Mouse (Mus musculus) R1 (cell line): ENCODE measurements around the gene Fut11.

ENCODE experiments used
- DNase-seq: peaks from one replicate; pipeline ENCODE4 v3.0.0-alpha.2; 2018; ENCODE audit warnings: low read depth, low spot score

Fut11 gene

DNA sequence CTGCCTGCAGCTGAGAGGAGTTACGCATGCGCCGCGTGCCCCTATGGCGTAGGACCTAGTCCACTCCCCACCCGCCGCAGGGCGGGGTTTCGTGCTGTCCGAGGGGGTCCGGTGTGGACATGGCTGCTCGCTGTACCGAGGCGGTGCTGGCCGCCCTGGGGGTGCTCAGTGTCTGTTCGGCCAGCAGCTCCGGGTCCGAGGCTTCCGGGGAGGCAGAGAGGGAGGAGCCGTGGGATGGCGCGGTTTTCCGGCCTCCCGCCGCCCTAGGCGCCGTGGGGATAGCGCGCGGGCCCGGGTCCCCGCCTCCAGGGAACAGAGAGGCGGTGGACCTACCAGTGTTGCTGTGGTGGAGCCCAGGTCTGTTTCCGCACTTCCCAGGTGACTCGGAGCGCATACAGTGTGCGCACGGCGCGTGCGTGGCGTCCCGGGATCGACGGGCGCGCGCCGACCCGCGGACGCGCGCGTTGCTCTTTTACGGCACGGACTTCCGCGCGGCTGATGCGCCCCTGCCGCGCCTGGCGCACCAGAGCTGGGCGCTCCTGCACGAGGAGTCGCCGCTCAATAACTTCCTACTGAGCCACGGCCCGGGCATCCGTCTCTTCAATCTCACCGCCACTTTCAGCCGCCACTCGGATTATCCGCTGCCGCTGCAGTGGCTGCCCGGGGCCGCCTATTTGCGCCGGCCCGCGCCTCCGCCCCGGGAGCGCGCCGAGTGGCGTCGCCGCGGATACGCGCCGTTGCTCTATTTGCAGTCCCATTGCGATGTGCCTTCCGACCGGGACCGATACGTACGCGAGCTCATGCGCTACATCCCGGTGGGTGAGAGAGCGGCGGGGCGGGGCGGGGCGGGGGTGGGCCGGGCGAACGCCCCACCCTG is at the start of gene Fut11:
Gene Fut11, plus strand, starts transcription at position 85 of the 877 bp plus-strand sequence.
- peak; percentile 88 for DNase-seq

DNA sequence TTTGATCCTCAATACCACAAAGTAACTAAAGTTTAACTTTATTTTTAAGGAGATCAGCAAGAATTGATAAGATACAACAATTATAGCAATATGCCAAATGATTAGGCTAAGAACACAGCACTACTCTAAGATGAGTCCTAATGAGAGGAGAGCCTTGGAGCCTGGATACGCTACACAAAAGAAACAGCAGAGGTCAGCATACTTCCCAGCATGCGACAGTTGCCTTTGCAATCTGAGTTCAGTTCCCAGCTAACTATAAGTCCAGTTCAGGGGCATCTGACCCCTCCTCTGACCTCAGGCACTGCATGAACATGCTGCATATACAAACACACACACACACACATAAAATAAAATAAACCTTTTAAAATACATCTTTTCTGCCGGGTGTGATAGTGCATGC is 49.2 kb upstream of the Fut11 start:
- DNase-seq = no peak

DNA sequence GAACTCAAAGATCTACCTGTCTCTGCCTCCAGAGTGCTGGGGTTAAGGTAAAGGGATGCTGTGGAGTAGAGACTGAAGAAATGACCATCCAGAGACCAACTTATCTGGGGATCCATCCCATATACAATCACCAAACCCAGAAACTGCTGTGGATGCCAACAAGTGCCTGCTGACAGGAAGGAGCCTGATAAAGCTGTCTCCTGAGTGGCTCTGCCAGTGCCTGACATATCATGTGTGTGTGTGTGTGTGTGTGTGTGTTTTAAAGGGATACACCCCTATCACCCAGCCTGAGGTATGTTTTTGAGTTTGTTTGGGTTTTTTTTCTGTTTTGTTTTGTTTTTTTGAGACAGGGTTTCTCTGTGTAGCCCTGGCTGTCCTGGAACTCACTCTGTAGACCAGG is 48.4 kb upstream of the Fut11 start:
- DNase-seq = no peak

DNA sequence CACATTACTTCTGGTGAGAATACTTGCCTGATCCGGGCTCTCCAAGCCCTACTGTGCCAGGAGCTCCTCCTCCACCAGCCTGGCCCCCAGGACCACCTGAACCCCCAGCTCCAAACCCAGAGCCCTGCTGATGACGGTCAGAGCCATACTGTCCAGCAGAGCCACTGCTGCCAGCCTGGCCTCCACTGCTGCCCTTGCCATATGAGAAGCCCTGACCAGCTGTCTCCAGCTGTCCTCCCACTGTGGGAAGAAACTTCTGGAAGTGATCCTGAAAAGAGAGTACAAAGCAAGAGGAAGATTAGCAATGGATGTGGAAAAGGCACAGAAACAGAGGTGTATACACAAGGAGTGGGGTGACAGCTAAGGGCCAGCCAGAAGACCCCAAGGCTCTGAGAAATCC is 43.8 kb upstream of the Fut11 start:
- no peak for DNase-seq

DNA sequence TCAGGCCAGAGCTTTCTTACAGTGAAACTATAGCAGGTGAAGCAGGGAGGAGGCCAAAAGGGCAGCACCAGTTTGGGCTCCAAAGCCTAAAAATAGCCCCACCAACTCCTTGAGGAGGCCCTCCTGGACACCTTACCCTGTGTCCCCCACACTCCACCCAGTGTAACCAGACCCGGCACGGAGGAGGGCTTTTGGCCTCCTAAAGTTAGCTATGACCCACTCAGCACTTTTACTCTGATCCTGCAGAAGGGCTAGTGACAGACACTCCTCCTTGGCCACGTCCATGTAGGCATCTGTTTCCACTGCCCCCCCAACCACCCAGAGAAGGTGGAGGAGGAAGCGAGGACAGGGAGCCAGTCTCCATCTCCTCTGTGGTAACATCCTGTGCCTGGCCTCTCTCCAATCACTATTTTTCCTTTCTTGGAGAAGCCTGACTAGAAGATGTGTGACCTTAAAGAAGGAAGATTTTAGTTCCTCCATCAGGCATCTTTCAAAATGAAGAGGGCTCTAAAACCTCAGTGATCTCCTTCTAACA is 43.0 kb upstream of the Fut11 start:
- DNase-seq = no peak

DNA sequence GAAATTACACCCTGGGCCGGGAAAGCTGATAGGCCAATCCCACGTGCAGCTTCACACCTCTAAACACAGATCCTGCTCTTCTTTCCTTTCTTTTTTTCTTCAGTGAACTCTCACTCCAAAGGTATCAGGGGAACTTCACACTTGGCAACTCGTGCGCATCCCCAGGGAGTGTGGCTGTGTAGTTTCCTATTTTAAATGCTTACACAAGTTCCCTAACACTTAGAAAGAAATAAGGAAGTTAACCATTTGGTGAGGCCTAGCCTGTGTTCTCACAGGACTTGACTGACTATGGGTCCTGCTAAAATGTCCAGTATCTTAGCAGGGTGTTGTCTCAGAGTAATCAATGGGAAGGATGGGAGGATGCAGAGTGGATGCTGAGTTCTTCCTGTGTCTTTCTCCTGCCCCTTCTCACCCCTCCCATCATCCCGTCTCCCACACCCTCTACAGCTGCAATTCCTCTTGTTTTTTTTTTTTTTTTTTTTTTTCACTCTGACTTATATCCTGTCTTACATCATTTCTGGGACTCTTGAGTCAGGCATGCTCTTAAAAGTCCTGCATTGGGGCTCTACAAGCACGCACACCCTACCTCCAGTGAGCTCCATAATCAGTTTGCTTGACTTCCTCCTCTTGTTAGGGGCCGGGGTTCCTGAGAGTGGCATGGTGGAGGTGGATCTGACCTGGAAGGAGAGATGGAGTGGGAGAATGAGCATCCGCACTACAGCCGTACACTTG is 39.9 kb upstream of the Fut11 start:
- no peak for DNase-seq

DNA sequence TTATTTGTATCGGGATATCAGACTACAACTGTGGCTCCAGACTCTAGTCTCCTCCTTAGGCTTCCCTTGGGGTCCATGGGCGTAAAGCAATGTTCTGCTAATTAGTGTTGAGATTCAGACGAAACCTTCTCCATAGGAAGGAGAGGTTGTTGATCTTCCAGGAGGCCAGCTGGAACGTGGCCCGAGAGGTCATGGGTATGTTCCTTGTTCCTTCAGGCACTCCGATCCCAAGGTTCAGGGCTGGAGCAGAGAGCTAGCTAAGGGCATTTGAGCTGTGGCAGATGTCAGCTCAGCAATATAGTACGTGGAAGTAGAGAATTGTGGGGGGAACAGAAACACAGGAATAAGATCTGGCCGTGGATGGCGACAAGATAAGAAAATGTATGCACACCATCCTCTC is 39.0 kb upstream of the Fut11 start:
- no peak for DNase-seq

DNA sequence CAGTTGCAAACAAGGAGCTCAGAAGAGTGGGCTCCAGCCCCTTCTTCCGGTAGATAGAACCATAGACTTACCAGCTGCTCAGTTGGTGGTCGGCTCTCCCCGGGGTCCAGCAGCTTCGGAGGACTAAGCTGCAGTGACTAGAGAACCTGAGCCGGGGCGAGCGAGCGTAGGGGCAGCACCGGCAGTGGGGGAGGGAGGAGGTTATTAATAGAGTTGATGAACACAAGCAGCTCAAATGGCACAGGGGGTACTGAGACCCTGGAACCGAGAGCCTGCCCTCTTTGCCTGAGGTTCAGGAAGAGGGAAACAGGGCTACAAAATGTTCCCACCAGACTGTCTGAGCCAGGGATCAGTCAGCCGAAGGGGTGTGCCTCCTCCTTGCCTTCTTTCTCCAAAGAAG is 38.4 kb upstream of the Fut11 start, which contains the start of gene Myoz1:
Gene Myoz1, minus strand, starts transcription at position 180 of the 400 bp plus-strand sequence.
- DNase-seq = no peak

DNA sequence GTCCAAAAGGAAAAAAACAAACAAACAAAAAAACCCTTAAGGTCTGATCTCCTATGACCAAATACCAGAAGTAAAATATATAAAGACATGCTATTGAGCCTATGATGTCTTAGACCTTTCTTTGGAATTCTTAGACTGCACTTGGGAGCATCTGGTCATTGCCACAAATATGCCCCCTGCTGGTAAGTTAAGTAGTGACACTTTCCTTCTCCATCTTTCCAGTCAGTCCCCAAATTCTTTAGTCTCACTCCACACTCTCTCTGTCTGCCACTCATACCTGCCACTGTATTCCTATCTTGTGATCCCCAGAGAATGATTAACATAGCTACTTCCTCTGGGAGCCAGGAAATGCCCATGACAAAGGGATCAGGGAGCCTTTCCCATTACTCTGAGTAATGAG is 36.4 kb upstream of the Fut11 start:
- DNase-seq = peak; percentile 77

DNA sequence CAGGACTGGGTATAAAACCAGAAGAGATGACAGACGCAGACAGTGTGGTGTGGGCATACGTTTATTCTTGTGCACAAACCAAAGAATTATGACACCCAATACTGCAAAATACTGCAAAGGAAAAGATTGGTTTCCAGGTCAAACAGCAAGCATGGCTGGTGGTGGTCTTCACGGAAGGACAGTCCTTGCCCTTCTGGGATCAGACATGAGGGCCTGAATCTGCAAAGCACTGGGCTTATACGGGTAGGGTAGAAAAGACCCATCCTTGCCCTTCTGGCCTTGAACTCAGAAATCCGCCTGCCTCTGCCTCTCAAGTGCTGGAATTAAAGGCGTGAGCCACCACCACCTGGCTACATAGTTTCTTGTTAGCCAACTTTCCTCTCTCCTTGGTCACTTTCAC is 35.9 kb upstream of the Fut11 start:
- DNase-seq = no peak

DNA sequence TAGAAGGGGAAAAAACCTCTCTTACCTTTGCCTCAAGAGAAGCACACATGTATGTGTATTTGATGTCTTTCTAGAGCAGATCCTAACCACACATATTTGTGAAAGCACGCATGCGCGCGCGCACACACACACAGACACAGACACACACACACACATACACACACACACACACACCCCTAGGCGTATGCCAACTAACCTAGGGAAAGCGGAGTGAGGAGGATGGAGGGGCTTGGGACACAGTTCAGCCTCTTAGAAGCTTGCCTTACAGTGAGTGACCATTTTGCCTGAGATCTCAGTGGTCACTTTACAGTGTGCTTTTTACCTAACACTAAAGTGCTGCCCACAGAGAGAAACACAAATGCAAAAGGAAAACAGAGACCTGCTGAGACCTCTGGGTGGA is 35.1 kb upstream of the Fut11 start:
- no peak for DNase-seq

DNA sequence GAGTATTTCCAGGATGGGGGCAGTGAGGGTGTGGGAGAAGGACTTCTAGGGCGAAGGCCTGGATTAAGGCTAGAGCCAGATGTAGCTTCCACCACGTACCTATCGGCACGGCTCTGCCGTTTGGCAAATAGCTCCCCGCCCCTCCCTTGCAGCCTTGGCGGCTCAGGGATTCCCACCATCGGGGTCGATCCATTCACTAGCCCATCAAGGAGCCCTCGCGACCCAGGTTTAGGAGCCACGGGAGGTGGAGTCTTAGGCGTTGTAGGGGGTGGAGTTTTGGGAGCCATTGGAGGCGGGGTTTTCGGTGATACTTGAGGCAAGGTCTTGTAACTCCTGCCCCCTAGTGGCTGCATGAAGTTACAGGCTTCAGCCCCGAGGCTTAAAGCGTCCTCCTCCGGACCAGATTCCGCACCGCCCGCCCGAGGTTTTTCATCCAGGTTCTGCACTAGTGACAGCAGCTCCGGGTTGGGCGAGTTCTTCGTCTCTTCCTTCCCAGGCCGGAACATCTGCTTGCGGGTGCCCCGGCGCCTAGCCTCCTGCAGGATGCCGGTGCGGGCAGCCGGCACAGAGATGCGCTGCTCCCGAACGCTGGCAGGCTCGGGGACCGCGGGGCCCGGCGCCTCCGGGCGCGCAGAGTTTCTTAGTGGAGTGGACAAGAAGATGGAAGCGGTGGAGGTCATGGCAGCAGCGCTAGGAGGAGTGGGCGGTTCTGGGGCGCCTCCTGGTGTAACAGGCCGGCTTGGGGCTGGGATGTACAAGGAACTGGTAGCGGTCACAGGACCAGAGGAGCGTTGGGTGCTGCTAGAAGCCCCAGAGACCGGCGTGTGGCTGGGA is 33.7 kb upstream of the Fut11 start:
- peak; percentile 99 for DNase-seq

DNA sequence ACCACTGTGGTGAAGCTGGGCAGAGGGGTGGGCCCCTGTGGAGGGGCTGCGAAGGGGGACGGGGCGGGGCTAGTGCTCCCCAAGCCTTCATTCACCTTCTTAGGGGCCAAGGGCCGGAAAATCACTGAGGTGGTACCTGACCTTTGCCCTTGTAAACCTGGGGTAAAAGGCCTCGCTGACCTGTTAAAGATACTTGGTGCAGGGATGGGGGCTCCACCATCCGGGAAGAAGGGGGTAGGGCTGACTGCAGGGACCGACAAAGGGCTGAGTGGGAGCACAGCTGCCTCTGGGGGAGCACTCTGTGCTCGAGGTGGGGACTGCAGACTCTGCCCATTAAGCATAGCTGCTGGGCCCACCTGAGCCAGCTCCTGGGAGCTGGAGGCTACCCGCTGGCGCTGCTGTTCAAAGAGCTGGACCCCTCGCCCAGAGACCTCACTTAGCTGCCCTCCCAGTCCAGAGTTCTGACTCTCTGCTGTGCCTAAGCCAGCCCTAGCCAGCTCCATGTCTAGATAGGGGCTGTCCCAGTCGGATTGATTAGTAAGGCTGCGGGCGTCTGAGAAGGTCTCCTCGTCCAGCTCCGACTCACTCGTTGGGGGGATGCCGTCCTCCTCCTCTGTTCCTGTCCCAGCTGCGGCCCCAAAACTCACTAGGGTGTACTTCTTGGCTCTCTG is 33.0 kb upstream of the Fut11 start:
- no peak for DNase-seq

DNA sequence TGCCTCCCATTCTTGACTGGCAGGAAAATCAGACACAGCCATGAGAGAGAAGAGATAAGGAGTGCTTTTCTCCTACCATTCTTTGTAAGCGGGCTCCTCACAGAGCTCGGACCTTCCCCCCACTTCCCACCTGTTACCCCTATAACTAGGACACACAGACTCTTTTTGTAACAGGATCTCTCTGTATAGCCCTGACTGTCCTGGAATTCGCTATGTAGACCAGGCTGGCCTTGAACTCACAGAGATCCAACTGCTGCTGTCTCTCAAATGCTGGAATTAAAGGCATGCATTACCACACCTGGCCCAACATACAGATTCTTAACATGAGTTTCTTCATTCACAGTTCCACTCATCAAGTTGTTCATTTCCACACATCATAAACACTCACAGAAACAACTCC is 32.0 kb upstream of the Fut11 start:
- DNase-seq = no peak

DNA sequence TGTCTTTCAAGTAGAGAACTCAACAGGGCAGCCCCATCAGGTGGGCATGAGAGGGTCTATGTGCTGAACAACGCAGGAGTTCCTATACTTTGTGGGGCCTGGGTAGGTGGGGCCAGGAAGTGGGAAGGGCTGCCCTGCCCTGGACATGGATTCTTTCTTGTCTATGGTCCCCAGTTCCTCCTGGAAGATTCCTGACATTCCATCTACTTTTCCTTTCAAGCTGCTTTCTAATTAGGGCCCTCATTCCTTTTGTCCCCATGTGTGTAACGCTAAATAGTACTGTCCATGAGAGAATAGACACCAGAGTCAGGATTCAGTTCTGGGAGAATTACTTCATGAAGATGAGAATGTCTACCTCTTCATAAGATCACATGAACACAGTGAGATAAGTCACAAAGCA is 31.2 kb upstream of the Fut11 start:
- DNase-seq = peak; percentile 92

DNA sequence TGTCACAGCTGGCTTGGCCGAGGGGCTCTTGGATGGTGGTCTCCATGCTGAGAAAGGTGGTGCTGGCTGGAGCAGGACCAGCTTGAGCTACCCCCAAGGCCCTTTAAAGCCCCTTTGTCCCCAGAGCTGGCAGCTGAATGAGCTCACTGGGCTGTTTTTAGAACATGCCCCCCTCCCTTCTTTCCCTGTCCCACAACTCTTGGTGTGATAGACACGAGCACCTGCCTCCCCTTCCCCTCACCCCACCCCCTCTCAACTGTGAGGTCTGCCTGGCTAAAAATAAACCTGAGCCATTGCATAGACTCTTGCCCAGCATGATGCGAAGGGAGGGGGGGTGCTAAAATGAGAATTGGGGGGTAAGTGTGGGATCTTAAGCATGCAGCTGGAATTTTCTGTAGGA is 30.3 kb upstream of the Fut11 start:
- no peak for DNase-seq

DNA sequence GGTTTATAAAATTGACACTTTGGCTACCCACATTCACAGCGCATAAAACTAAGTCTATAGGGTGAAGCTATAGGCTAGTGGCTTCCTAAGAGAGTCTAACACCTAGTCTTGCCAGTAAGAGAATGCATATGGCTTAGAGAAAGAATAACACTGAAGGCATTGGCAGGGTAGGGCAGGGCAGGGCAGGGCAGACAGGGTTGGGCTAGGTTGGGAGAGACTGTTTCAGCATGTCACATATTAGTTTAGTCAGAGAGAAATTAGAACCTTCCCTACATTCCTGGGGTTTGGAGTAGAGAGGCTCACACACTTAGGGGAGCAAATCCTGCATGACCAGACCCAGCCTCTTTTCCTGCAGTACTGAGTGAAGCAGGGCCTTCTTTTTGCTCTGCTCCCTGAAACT is 27.3 kb upstream of the Fut11 start:
- DNase-seq = no peak

DNA sequence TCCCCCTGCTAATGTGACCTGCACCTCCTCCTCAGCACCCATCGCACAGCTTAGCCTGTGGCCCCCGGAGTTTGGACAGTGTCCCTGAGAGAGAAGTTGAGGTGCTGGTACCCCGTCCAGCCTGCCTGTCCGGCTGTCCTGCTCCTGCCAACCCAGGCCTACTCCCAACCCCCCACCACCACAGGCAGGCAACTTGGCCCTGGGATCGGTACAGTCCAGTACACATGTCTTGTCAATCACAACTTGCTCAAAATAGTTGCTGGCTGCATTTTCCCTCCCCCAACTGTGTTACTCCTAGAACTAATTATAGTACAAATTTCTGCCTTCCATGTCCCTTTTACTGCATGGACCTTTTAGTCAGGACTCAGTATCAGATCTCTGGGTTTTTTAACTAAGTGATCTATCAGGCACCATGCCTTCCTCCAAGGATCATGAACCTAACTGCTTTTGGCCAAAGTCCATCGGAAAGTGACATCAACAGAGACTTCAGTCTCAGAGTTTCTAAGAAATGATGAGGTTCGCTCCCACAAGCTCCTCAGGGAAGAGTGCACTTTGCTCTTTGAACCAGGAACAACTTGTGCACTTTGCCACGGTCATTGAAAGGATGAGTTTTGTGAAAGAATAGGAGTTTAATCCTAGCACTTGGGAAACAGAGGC is 26.5 kb upstream of the Fut11 start, which contains the start of gene Synpo2l:
Gene Synpo2l, minus strand, starts transcription at position 201 of the 657 bp plus-strand sequence.
- DNase-seq = no peak

DNA sequence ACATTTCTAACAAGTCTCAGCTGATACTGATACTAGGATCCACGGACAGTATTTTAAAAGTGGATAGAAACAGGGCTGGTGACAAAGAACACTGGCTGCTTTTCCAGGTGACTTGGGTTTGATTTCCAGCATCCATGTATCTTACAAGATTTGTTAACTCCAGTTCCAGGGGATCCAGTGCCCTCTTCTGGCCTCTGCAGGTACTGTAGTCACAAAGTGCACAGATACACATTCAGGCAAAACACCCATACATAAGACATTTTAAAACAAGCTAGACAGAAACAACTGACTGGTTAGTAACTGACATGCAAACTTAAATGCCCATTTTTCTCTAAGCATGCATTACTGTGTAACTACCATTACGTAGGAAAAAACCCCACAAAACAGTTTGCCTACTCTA is 21.8 kb upstream of the Fut11 start:
- DNase-seq = peak; percentile 91

DNA sequence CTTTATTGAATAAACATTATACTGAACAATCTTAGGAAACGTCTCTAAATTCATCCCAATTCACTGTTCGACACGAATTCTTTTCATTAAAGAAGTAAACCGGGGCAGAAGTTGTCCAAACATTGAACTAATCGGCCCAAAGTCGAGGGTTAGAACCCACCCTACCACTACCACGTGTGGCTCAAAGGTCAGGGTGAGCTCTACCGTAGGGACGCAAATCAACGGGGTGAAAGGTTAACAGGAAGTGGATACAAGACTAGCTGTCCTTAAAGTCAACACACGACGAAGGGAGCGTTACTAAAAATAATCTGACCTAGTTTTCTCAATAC is 21.1 kb upstream of the Fut11 start:
- DNase-seq = no peak
